Mouse (Mus musculus): ENCODE measurements around the gene Bco2. TPM values are rescaled to one million over a fixed set of nuclear protein-coding genes. Genes with fewer than 3 reads are reported as not detected.

Bco2 gene
- polyA plus RNA-seq, 1 experiment: 0.89 TPM

- no peak overlapping the region for H3K27ac ChIP-seq (ENCODE audit: control insufficient read depth, insufficient read depth, low read depth, low read length)
- no peaks in the 10 kb centered on the region for H3K4me1 ChIP-seq (ENCODE audit: control insufficient read depth, insufficient read depth, low read length)
- TF ChIP-seq CTCF (IDR thresholded peaks at IDR 0.05; ENCODE audit: control insufficient read depth, insufficient read depth, insufficient replicate concordance, low read depth, low read length): no peak
- no peak for TF ChIP-seq POLR2A (IDR thresholded peaks at IDR 0.05; ENCODE audit: control insufficient read depth, low read depth, low read length)
- H3K36me3 ChIP-seq (ENCODE audit: control insufficient read depth, insufficient read depth, low read length): no peaks in the 10 kb centered on the region
- no peak overlapping the region for H3K4me3 ChIP-seq (ENCODE audit: control insufficient read depth, low read depth, low read length)
- H3K27me3 ChIP-seq (ENCODE audit: control insufficient read depth, insufficient read depth, low read length): no peaks in the 10 kb centered on the region
Observed at GRCm38 (mm10) chr9:50569599-50570525, 14.9 kb upstream of the Bco2 start.

GRCm38 (mm10) chr9:50567881-50568280, 12.9 kb upstream of the Bco2 start:
- no peaks in the 10 kb centered on the region for H3K36me3 ChIP-seq (ENCODE audit: control insufficient read depth, insufficient read depth, low read length)
- H3K27me3 ChIP-seq (ENCODE audit: control insufficient read depth, insufficient read depth, low read length): no peaks in the 10 kb centered on the region
- no peak overlapping the region for H3K27ac ChIP-seq (ENCODE audit: control insufficient read depth, insufficient read depth, low read depth, low read length)
- no peaks in the 10 kb centered on the region for H3K4me1 ChIP-seq (ENCODE audit: control insufficient read depth, insufficient read depth, low read length)
- TF ChIP-seq POLR2A (IDR thresholded peaks at IDR 0.05; ENCODE audit: control insufficient read depth, low read depth, low read length) (no peak), CTCF (IDR thresholded peaks at IDR 0.05; ENCODE audit: control insufficient read depth, insufficient read depth, insufficient replicate concordance, low read depth, low read length) (no peak)
- H3K4me3 ChIP-seq (ENCODE audit: control insufficient read depth, low read depth, low read length): no peak overlapping the region

- H3K4me3 ChIP-seq (ENCODE audit: control insufficient read depth, low read depth, low read length): no peak overlapping the region
- H3K36me3 ChIP-seq (ENCODE audit: control insufficient read depth, insufficient read depth, low read length): no peaks in the 10 kb centered on the region
- H3K27ac ChIP-seq (ENCODE audit: control insufficient read depth, insufficient read depth, low read depth, low read length): no peak overlapping the region
- no peaks in the 10 kb centered on the region for H3K27me3 ChIP-seq (ENCODE audit: control insufficient read depth, insufficient read depth, low read length)
- TF ChIP-seq POLR2A (IDR thresholded peaks at IDR 0.05; ENCODE audit: control insufficient read depth, low read depth, low read length) (no peak), CTCF (IDR thresholded peaks at IDR 0.05; ENCODE audit: control insufficient read depth, insufficient read depth, insufficient replicate concordance, low read depth, low read length) (no peak)
- H3K4me1 ChIP-seq (ENCODE audit: control insufficient read depth, insufficient read depth, low read length): no peaks in the 10 kb centered on the region
Observed at GRCm38 (mm10) chr9:50567372-50567771, 12.4 kb upstream of the Bco2 start.

GRCm38 (mm10) chr9:50565940-50566339, 11.0 kb upstream of the Bco2 start:
- Histone ChIP-seq H3K27me3 (ENCODE audit: control insufficient read depth, insufficient read depth, low read length) (no peaks in the 10 kb centered on the region), H3K27ac (ENCODE audit: control insufficient read depth, insufficient read depth, low read depth, low read length) (no peak overlapping the region), H3K4me3 (ENCODE audit: control insufficient read depth, low read depth, low read length) (no peak overlapping the region), H3K36me3 (ENCODE audit: control insufficient read depth, insufficient read depth, low read length) (no peaks in the 10 kb centered on the region), H3K4me1 (ENCODE audit: control insufficient read depth, insufficient read depth, low read length) (no peaks in the 10 kb centered on the region)
- TF ChIP-seq POLR2A (IDR thresholded peaks at IDR 0.05; ENCODE audit: control insufficient read depth, low read depth, low read length) (no peak), CTCF (IDR thresholded peaks at IDR 0.05; ENCODE audit: control insufficient read depth, insufficient read depth, insufficient replicate concordance, low read depth, low read length) (no peak)

GRCm38 (mm10) chr9:50565173-50565572, 10.2 kb upstream of the Bco2 start:
- no peaks in the 10 kb centered on the region for H3K27me3 ChIP-seq (ENCODE audit: control insufficient read depth, insufficient read depth, low read length)
- H3K36me3 ChIP-seq (ENCODE audit: control insufficient read depth, insufficient read depth, low read length): no peaks in the 10 kb centered on the region
- no peaks in the 10 kb centered on the region for H3K4me1 ChIP-seq (ENCODE audit: control insufficient read depth, insufficient read depth, low read length)
- TF ChIP-seq POLR2A (IDR thresholded peaks at IDR 0.05; ENCODE audit: control insufficient read depth, low read depth, low read length) (no peak), CTCF (IDR thresholded peaks at IDR 0.05; ENCODE audit: control insufficient read depth, insufficient read depth, insufficient replicate concordance, low read depth, low read length) (no peak)
- H3K27ac ChIP-seq (ENCODE audit: control insufficient read depth, insufficient read depth, low read depth, low read length): no peak overlapping the region
- H3K4me3 ChIP-seq (ENCODE audit: control insufficient read depth, low read depth, low read length): no peak overlapping the region

GRCm38 (mm10) chr9:50561918-50562360, 7.0 kb upstream of the Bco2 start:
- Histone ChIP-seq H3K4me1 (ENCODE audit: control insufficient read depth, insufficient read depth, low read length) (no peaks in the 10 kb centered on the region), H3K36me3 (ENCODE audit: control insufficient read depth, insufficient read depth, low read length) (no peaks in the 10 kb centered on the region), H3K4me3 (ENCODE audit: control insufficient read depth, low read depth, low read length) (no peak overlapping the region), H3K27ac (ENCODE audit: control insufficient read depth, insufficient read depth, low read depth, low read length) (no peak overlapping the region), H3K27me3 (ENCODE audit: control insufficient read depth, insufficient read depth, low read length) (no peaks in the 10 kb centered on the region)
- TF ChIP-seq POLR2A (IDR thresholded peaks at IDR 0.05; ENCODE audit: control insufficient read depth, low read depth, low read length) (no peak), CTCF (IDR thresholded peaks at IDR 0.05; ENCODE audit: control insufficient read depth, insufficient read depth, insufficient replicate concordance, low read depth, low read length) (no peak)

GRCm38 (mm10) chr9:50561145-50561917, 6.3 kb upstream of the Bco2 start, which contains the start of gene Tex12:
TSS of gene Tex12 (minus strand) at chr9:50561325.
- H3K27ac ChIP-seq (ENCODE audit: control insufficient read depth, insufficient read depth, low read depth, low read length): peak within 1 kb of the TSS; percentile 76
- H3K4me3 ChIP-seq (ENCODE audit: control insufficient read depth, low read depth, low read length): peak within 1 kb of the TSS; percentile 88
- H3K4me1 ChIP-seq (ENCODE audit: control insufficient read depth, insufficient read depth, low read length): no peaks in the 10 kb centered on the region
- H3K36me3 ChIP-seq (ENCODE audit: control insufficient read depth, insufficient read depth, low read length): no peaks in the 10 kb centered on the region
- no peak for TF ChIP-seq CTCF (IDR thresholded peaks at IDR 0.05; ENCODE audit: control insufficient read depth, insufficient read depth, insufficient replicate concordance, low read depth, low read length)
- peak; percentile 73 for TF ChIP-seq POLR2A (IDR thresholded peaks at IDR 0.05; ENCODE audit: control insufficient read depth, low read depth, low read length)
- no peaks in the 10 kb centered on the region for H3K27me3 ChIP-seq (ENCODE audit: control insufficient read depth, insufficient read depth, low read length)

Data from testis, adult 2 months (tissue).